Mouse (Mus musculus): ENCODE results near the gene Arhgef7.

Gene Arhgef7

GRCm38 (mm10) chr8:11762821-11763220 lies 35.3 kb downstream of the Arhgef7 start:
- no peak for DNase-seq (ENCODE audit: low read depth, low spot score)

- DNase-seq (ENCODE audit: low read depth, low spot score): no peak
These were observed 39.8 kb downstream of the Arhgef7 start for GRCm38 (mm10) chr8:11767213-11767840.

- DNase-seq (ENCODE audit: low read depth, low spot score): no peak
These were observed 42.5 kb downstream of the Arhgef7 start for GRCm38 (mm10) chr8:11770001-11770400.

- DNase-seq (ENCODE audit: low read depth, low spot score): peak; percentile 26
These were observed 43.1 kb downstream of the Arhgef7 start for GRCm38 (mm10) chr8:11770521-11771080.

GRCm38 (mm10) chr8:11771608-11772007 lies 44.1 kb downstream of the Arhgef7 start:
- no peak for DNase-seq (ENCODE audit: low read depth, low spot score)

GRCm38 (mm10) chr8:11774195-11775076 lies 46.9 kb downstream of the Arhgef7 start:
- no peak for DNase-seq (ENCODE audit: low read depth, low spot score)

- no peak for DNase-seq (ENCODE audit: low read depth, low spot score)
These were observed 48.4 kb downstream of the Arhgef7 start for GRCm38 (mm10) chr8:11775889-11776288.

- DNase-seq (ENCODE audit: low read depth, low spot score): no peak
These were observed 49.1 kb downstream of the Arhgef7 start for GRCm38 (mm10) chr8:11776451-11777180.

- no peak for DNase-seq (ENCODE audit: low read depth, low spot score)
These were observed 49.7 kb downstream of the Arhgef7 start for GRCm38 (mm10) chr8:11777201-11777600.

- no peak for DNase-seq (ENCODE audit: low read depth, low spot score)
These were observed 51.3 kb downstream of the Arhgef7 start for GRCm38 (mm10) chr8:11778646-11779433.

GRCm38 (mm10) chr8:11779844-11780634 lies 52.5 kb downstream of the Arhgef7 start:
- no peak for DNase-seq (ENCODE audit: low read depth, low spot score)

GRCm38 (mm10) chr8:11780641-11781040 lies 53.1 kb downstream of the Arhgef7 start:
- no peak for DNase-seq (ENCODE audit: low read depth, low spot score)

GRCm38 (mm10) chr8:11782607-11783006 lies 55.1 kb downstream of the Arhgef7 start:
- no peak for DNase-seq (ENCODE audit: low read depth, low spot score)

- DNase-seq (ENCODE audit: low read depth, low spot score): no peak
These were observed 56.5 kb downstream of the Arhgef7 start for GRCm38 (mm10) chr8:11783861-11784594.

GRCm38 (mm10) chr8:11785121-11785520 lies 57.6 kb downstream of the Arhgef7 start:
- DNase-seq (ENCODE audit: low read depth, low spot score): no peak

- DNase-seq (ENCODE audit: low read depth, low spot score): no peak
These were observed 58.1 kb downstream of the Arhgef7 start for GRCm38 (mm10) chr8:11785539-11786046.

GRCm38 (mm10) chr8:11788252-11788651 lies 60.7 kb downstream of the Arhgef7 start:
- no peak for DNase-seq (ENCODE audit: low read depth, low spot score)

- no peak for DNase-seq (ENCODE audit: low read depth, low spot score)
These were observed 61.6 kb downstream of the Arhgef7 start for GRCm38 (mm10) chr8:11789168-11789567.

GRCm38 (mm10) chr8:11794956-11795355 lies 67.4 kb downstream of the Arhgef7 start:
- DNase-seq (ENCODE audit: low read depth, low spot score): no peak
